Mouse (Mus musculus) MEL (cell line): Measurements from ENCODE around the gene Ablim1. TPM values are rescaled to one million over a fixed set of nuclear protein-coding genes. Genes with fewer than 3 reads are reported as not detected.

Experiments
- DNase-seq: peaks from one replicate; pipeline ENCODE4 v3.0.0; 2011; ENCODE audit warnings: low read depth, low spot score
- H3K27ac ChIP-seq: 2 replicates; pipeline ENCODE4 v1.5.1; 2012; ENCODE audit warnings: low read depth, mild to moderate bottlenecking, control low read depth, low read length, moderate library complexity; ENCODE audit not compliant: control insufficient read depth
- H3K27me3 ChIP-seq, 2 experiments: fragments of 150-350 bp in 1 of 2; sonication (generic) in 1 of 2; 2 replicates each; pipeline ENCODE4 v1.6.1; 2012; ENCODE audit warnings: low read length in 2 of 2, mild to moderate bottlenecking in 2 of 2, improper control_type of control experiment in 1 of 2, moderate library complexity in 1 of 2; ENCODE audit not compliant: insufficient read depth in 2 of 2, control insufficient read depth in 1 of 2
- H3K36me3 ChIP-seq, 2 experiments: 2 replicates each; pipeline ENCODE4 v1.6.1; 2012 to 2014; ENCODE audit warnings: low read length in 2 of 2, improper control_type of control experiment in 1 of 2, inconsistent platforms in 1 of 2, mild to moderate bottlenecking in 1 of 2; ENCODE audit not compliant: insufficient read depth in 2 of 2, control insufficient read depth in 1 of 2
- H3K4me1 ChIP-seq, 2 experiments: fragments of 150-350 bp in 1 of 2; sonication (generic) in 1 of 2; 2 replicates each; pipeline ENCODE4 v1.6.1; 2012; ENCODE audit warnings: low read length in 2 of 2, improper control_type of control experiment in 1 of 2, mild to moderate bottlenecking in 1 of 2; ENCODE audit not compliant: insufficient read depth in 2 of 2, control insufficient read depth in 1 of 2
- H3K4me3 ChIP-seq, 2 experiments: fragments of 150-350 bp in 1 of 2; sonication (generic) in 1 of 2; 2 replicates each; pipeline ENCODE4 v1.5.1; 2012; ENCODE audit warnings: low read depth in 2 of 2, low read length in 2 of 2, mild to moderate bottlenecking in 2 of 2, moderate library complexity in 2 of 2, control low read depth in 1 of 2, improper control_type of control experiment in 1 of 2; ENCODE audit not compliant: control insufficient read depth in 1 of 2, insufficient read depth in 1 of 2
- H3K79me2 ChIP-seq: 2 replicates; pipeline ENCODE4 v1.6.1; 2012; ENCODE audit warnings: mild to moderate bottlenecking, low read length, moderate library complexity; ENCODE audit not compliant: control insufficient read depth, poor library complexity, insufficient read depth
- H3K9ac ChIP-seq: 2 replicates; pipeline ENCODE4 v1.6.1; 2012; ENCODE audit warnings: low read depth, mild to moderate bottlenecking, control low read depth, low read length, moderate library complexity; ENCODE audit not compliant: control insufficient read depth, poor library complexity, severe bottlenecking
- H3K9me3 ChIP-seq: fragments of 150-350 bp; sonication (generic); replicated peaks from 2 replicates; pipeline ENCODE4 v1.6.1; 2012; ENCODE audit warnings: mild to moderate bottlenecking, low read length, improper control_type of control experiment, moderate library complexity; ENCODE audit not compliant: insufficient read depth
- BHLHE40 ChIP-seq: IDR thresholded peaks from 2 replicates; pipeline ENCODE4 v1.6.1; 2012; ENCODE audit warnings: low read depth, mild to moderate bottlenecking, inconsistent platforms, low read length, improper control_type of control experiment, borderline replicate concordance
- EP300 ChIP-seq, 2 experiments: IDR thresholded peaks; 2 replicates each; pipeline ENCODE4 v1.6.1; 2011; ENCODE audit warnings: improper control_type of control experiment in 2 of 2, low read length in 2 of 2, low read depth in 1 of 2, mild to moderate bottlenecking in 1 of 2
- GABPA ChIP-seq: IDR thresholded peaks from 2 replicates; pipeline ENCODE4 v1.6.1; 2012; ENCODE audit warnings: low read depth, mild to moderate bottlenecking, inconsistent platforms, low read length, improper control_type of control experiment, moderate library complexity
- JUND ChIP-seq: IDR thresholded peaks from 2 replicates; pipeline ENCODE4 v1.6.1; 2011; ENCODE audit warnings: low read depth, mild to moderate bottlenecking, improper control_type of control experiment, low read length
- MAZ ChIP-seq: IDR thresholded peaks from 2 replicates; pipeline ENCODE4 v1.6.1; 2012; ENCODE audit warnings: low read depth, mild to moderate bottlenecking, inconsistent platforms, low read length, improper control_type of control experiment
- POLR2AphosphoS5 ChIP-seq: IDR thresholded peaks from 2 replicates; pipeline ENCODE4 v1.6.1; 2012; ENCODE audit warnings: low read depth, borderline replicate concordance, mild to moderate bottlenecking, inconsistent platforms, low read length, moderate library complexity, mixed read lengths
- RAD21 ChIP-seq: IDR thresholded peaks from 2 replicates; pipeline ENCODE4 v1.6.1; 2011; ENCODE audit warnings: mild to moderate bottlenecking, low read depth, low read length, improper control_type of control experiment
- SIN3A ChIP-seq: IDR thresholded peaks from 2 replicates; pipeline ENCODE4 v1.6.1; 2012; ENCODE audit warnings: low read length, improper control_type of control experiment, inconsistent platforms
- TBP ChIP-seq: IDR thresholded peaks from 2 replicates; pipeline ENCODE4 v1.8.0; 2011; ENCODE audit warnings: low read depth, low read length, improper control_type of control experiment
- USF2 ChIP-seq, 2 experiments: IDR thresholded peaks; 2 replicates each; pipeline ENCODE4 v1.6.1; 2011 to 2012; ENCODE audit warnings: improper control_type of control experiment in 2 of 2, low read length in 2 of 2, borderline replicate concordance in 1 of 2, inconsistent platforms in 1 of 2, low read depth in 1 of 2, mild to moderate bottlenecking in 1 of 2; ENCODE audit not compliant: insufficient read depth in 1 of 2
- polyA plus RNA-seq, 2 experiments: library from polyadenylated mRNA; stranded (reverse) in 1 of 2; unstranded in 1 of 2; fragments of >175 nt in 1 of 2; fragments of >200 nt in 1 of 2; gene quantifications; 2 replicates each; pipeline versions ENCODE4 v1.2.1 to v1.2.4; 2012; ENCODE audit warnings: low replicate concordance in 2 of 2, low read depth in 1 of 2; ENCODE audit not compliant: insufficient read length in 2 of 2, insufficient read depth in 1 of 2, missing spikeins in 1 of 2
- total RNA-seq: library from RNA; depleted of rRNA; stranded (reverse); fragments of 300-350 nt; gene quantifications from 2 replicates; pipeline ENCODE4 v1.2.3, GENCODE M21; 2012

The Ablim1 gene
- total and polyA plus RNA-seq, 3 experiments = not detected

DNA sequence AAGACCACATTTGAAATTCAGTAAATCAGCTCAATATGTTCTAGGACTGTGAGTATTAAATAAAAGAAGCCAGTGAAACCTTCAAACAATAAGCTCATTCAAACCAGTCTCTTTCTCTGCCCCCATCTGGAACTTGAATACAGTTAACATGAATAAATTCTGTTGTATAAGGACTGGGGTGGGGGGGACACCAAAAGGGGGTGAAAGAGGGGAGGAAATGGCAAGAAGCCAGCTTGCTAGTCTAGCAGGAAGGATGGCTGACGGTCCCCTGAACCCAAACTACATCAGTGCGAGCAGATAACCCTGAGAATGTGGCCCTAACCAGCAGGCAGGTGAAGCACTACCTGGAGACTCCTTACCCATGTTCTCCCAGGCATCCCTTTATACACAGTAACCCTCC lies 315.8 kb downstream of the Ablim1 start:
- Histone ChIP-seq H3K36me3 (no peaks in the 10 kb centered on the region), H3K9ac (no peak overlapping the region), H3K9me3 (no peaks in the 10 kb centered on the region), H3K27ac (no peak overlapping the region), H3K79me2 (no peaks in the 10 kb centered on the region), H3K4me3 (no peak overlapping the region), H3K4me1 (no peaks in the 10 kb centered on the region), H3K27me3 (peaks cover 0 to 2% of the 10 kb centered on the region in 2 experiments; a peak in 1 of 4 replicates)
- DNase-seq = no peak
- TF ChIP-seq POLR2AphosphoS5 (no peak), RAD21 (no peak), TBP (no peak), GABPA (no peak)

DNA sequence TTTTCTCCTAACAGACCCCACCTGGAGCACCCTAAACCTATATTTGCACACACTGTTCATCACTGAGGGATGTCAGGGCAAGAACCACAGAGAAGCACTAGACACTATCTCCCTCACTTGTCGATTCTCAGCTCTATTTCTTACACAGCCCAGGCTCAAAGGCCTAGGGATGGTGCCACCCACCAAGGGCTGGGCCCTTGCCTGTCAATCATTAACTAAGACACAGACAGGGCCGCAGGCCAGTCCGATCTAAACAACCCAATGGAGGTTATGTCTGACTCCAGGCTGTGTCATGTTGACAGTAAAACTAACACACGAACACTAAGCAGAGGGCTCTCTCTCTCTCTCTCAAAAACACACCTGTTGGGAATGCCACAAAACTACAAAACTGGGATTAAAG lies 316.4 kb downstream of the Ablim1 start:
- H3K4me3 ChIP-seq = no peak overlapping the region
- no peaks in the 10 kb centered on the region for H3K4me1 ChIP-seq
- no peak overlapping the region for H3K9ac ChIP-seq
- no peaks in the 10 kb centered on the region for H3K9me3 ChIP-seq
- peaks cover 0 to 2% of the 10 kb centered on the region in 2 experiments; a peak in 1 of 4 replicates for H3K27me3 ChIP-seq
- no peak for TF ChIP-seq EP300 (IDR thresholded peaks at IDR 0.05; ENCODE audit: low read depth in 1 of 2, low read length in 2 of 2)
- TF ChIP-seq MAZ = no peak
- no peak for TF ChIP-seq BHLHE40
- no peak for TF ChIP-seq SIN3A
- no peak for TF ChIP-seq JUND
- H3K27ac ChIP-seq = no peak overlapping the region
- DNase-seq = no peak
- H3K79me2 ChIP-seq = no peaks in the 10 kb centered on the region
- no peaks in the 10 kb centered on the region for H3K36me3 ChIP-seq

DNA sequence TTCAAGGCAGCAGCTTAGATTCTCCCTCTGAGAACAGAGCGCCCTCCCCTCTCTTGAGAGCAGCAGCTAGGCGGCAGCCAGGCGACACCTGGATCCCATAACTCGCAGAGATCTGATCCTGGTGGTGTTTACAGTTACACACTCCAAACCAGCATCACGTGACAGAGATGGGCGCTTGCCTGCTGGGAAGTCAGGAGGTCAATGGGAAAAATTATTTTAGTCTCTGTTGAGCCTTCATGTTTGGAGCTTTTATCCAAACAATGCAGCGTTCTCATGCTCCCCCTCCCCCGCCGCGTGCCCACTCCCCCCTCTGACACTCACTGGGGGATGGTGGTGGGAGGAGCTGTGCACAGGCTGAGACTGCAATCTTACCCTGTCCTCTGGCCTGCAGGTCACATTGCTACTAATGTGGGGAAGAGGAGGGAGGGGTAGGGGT lies 317.5 kb downstream of the Ablim1 start:
- Histone ChIP-seq H3K27ac (no peak overlapping the region), H3K4me1 (no peaks in the 10 kb centered on the region), H3K4me3 (no peak overlapping the region), H3K36me3 (no peaks in the 10 kb centered on the region), H3K27me3 (peaks cover 0 to 5% of the 10 kb centered on the region in 2 experiments; a peak in 2 of 4 replicates), H3K9me3 (no peaks in the 10 kb centered on the region), H3K9ac (no peak overlapping the region), H3K79me2 (no peaks in the 10 kb centered on the region)
- no peak for DNase-seq
- no peak for TF ChIP-seq USF2 (IDR thresholded peaks at IDR 0.05; ENCODE audit: borderline replicate concordance in 1 of 2, insufficient read depth in 1 of 2, low read depth in 1 of 2, low read length in 2 of 2)
